9 mouse cellular contexts compared by ENCODE assay signal in the genomic region with DNA sequence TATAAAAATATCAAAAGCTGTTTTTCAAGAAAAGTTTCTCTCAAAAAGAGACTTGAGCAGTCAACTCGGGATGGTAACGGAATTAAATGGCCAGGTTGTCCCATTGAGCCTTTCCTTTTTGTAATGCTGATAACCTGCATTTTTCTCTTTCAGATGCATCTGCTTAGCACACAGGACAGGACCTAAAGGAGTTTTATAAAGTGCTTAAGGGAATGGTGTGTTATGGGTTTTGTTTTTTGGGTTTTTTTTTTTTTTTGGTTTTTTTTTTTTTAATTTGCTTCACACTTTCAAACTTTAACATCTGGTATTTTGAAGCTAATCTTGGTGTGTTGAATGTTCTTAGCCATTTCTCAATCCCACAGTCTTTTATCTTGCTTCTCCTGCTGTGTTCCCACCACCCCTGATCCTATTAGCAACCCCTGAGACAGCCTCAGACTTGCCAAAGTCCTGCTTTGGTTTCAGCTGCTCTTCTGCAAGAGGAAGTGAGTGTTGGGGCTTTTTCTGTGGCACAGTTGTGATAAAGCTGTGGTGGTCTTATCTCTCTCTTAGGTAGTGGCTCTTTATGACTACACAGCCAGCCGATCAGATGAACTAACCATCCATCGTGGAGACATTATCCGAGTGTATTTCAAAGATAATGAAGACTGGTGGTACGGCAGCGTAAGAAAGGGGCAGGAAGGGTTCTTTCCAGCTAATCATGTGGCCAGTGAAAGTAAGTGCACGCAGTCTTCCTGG.
DNase-seq lines count a peak whose midpoint lies in the region; ATAC-seq and TF ChIP-seq lines count a peak whose summit lies in the region.
"Had no signal": no experiment of that assay in that cellular context is flagged by ENCODE, and none has a peak within 500 bp of the region (broad histone marks: within the 10 kb centered on the region; RNA-seq: fewer than 3 reads in every experiment).

No protein-coding gene starts in this region.

- no peak overlapping the region for H3K27ac ChIP-seq in hindbrain, embryonic 11.5 days (ENCODE audit: low read depth, low read length)
- H3K27ac ChIP-seq in hindbrain, embryonic 16.5 days (ENCODE audit: low read depth, low read length), result no peak overlapping the region
- peak overlapping the region; percentile 96 for H3K27ac ChIP-seq in ES-Bruce4 (ENCODE audit: insufficient read depth, low read length)
- H3K27ac ChIP-seq in liver, embryonic 12.5 days, result peak overlapping the region; percentile 77
- H3K27ac ChIP-seq: limb, embryonic 15.5 days had no signal

- H3K4me2 ChIP-seq in hindbrain, embryonic 11.5 days (replicated peaks; ENCODE audit: low read depth, low read length), result no peak overlapping the region
- no peak overlapping the region for H3K4me2 ChIP-seq in hindbrain, embryonic 16.5 days (ENCODE audit: low read length)
- peak overlapping the region; percentile 79 for H3K4me2 ChIP-seq in liver, embryonic 12.5 days
- H3K4me2 ChIP-seq: limb, embryonic 15.5 days had no signal

- WGBS in hindbrain, embryonic 11.5 days, result 13% methylated on average over 8 of the region's 8 CpGs
- 22% methylated on average over 8 of the region's 8 CpGs for WGBS in hindbrain, embryonic 16.5 days
- 5% methylated on average over 8 of the region's 8 CpGs for WGBS in liver, embryonic 12.5 days (ENCODE audit: insufficient replicate concordance)

- DNase-seq in hindbrain, embryonic 11.5 days (ENCODE audit: low spot score), result peak; percentile 5
- peak; percentile 21 for DNase-seq in embryo, embryonic 10.5 days (ENCODE audit: low spot score)
- no peak for DNase-seq in T-cell, adult 2 months (ENCODE audit: low spot score)
- DNase-seq in urinary bladder, postnatal 14 days (ENCODE audit: low spot score), result no peak
- DNase-seq in yolk sac, embryonic 10.5 days (ENCODE audit: low spot score), result no peak

- no peak for TF ChIP-seq EP300 in ES-Bruce4 (IDR thresholded peaks at IDR 0.05; ENCODE audit: insufficient read depth, low read depth, low read length)

- no peaks in the 10 kb centered on the region for H3K9me3 ChIP-seq in hindbrain, embryonic 11.5 days (ENCODE audit: control insufficient read depth, low read length)
- no peaks in the 10 kb centered on the region for H3K9me3 ChIP-seq in hindbrain, embryonic 16.5 days (ENCODE audit: control insufficient read depth, low read length)
- H3K9me3 ChIP-seq in ES-Bruce4 (replicated peaks; ENCODE audit: control insufficient read depth, insufficient read depth, low read length, poor library complexity, severe bottlenecking), result no peaks in the 10 kb centered on the region
- H3K9me3 ChIP-seq in liver, embryonic 12.5 days (replicated peaks), result no peaks in the 10 kb centered on the region
- H3K9me3 ChIP-seq: limb, embryonic 15.5 days had no signal

- no peak for TF ChIP-seq POLR2A in ES-Bruce4 (IDR thresholded peaks at IDR 0.05; ENCODE audit: insufficient read depth, low read length)

- no peak for TF ChIP-seq CTCF in ES-Bruce4 (IDR thresholded peaks at IDR 0.05; ENCODE audit: low read depth, low read length)

- H3K27me3 ChIP-seq in hindbrain, embryonic 11.5 days (ENCODE audit: control insufficient read depth, insufficient read depth, low read length), result no peaks in the 10 kb centered on the region
- no peaks in the 10 kb centered on the region for H3K27me3 ChIP-seq in hindbrain, embryonic 16.5 days (replicated peaks; ENCODE audit: control insufficient read depth, insufficient read depth, low read length)
- no peaks in the 10 kb centered on the region for H3K27me3 ChIP-seq in ES-Bruce4 (ENCODE audit: control insufficient read depth, insufficient read depth, low read length, poor library complexity, severe bottlenecking)
- no peaks in the 10 kb centered on the region for H3K27me3 ChIP-seq in liver, embryonic 12.5 days (replicated peaks)

- H3K9ac ChIP-seq in hindbrain, embryonic 11.5 days (ENCODE audit: low read depth, low read length), result no peak overlapping the region
- no peak overlapping the region for H3K9ac ChIP-seq in hindbrain, embryonic 16.5 days (ENCODE audit: low read depth, low read length)
- no peak overlapping the region for H3K9ac ChIP-seq in ES-Bruce4 (ENCODE audit: low read depth, poor library complexity, severe bottlenecking)
- H3K9ac ChIP-seq in liver, embryonic 12.5 days, result peak overlapping the region; percentile 58; the same call in 1 of the 2 replicates
- H3K9ac ChIP-seq: limb, embryonic 15.5 days had no signal

- no peak overlapping the region for H3K4me3 ChIP-seq in hindbrain, embryonic 11.5 days (ENCODE audit: low read depth, low read length)
- H3K4me3 ChIP-seq in hindbrain, embryonic 16.5 days (ENCODE audit: low read length), result no peak overlapping the region
- H3K4me3 ChIP-seq in ES-Bruce4 (ENCODE audit: low read depth, low read length), result 0 out of 2 replicates have a peak overlapping the region, but pooled peaks have one; percentile 3
- H3K4me3 ChIP-seq in liver, embryonic 12.5 days, result peak overlapping the region; percentile 41
- H3K4me3 ChIP-seq: limb, embryonic 15.5 days had no signal

- 0 out of 2 replicates have a peak, but pooled peaks cover 2% of the 10 kb centered on the region for H3K4me1 ChIP-seq in hindbrain, embryonic 11.5 days (replicated peaks; ENCODE audit: control insufficient read depth, insufficient read depth, low read length)
- peaks cover 7% of the 10 kb centered on the region; the same call in 1 of the 2 replicates for H3K4me1 ChIP-seq in hindbrain, embryonic 16.5 days (ENCODE audit: control insufficient read depth, insufficient read depth, low read depth, low read length)
- peaks cover 3% of the 10 kb centered on the region for H3K4me1 ChIP-seq in ES-Bruce4 (ENCODE audit: control insufficient read depth, insufficient read depth, low read length)
- H3K4me1 ChIP-seq in liver, embryonic 12.5 days, result peaks cover 44% of the 10 kb centered on the region

- no peak for ATAC-seq in hindbrain, embryonic 11.5 days (ENCODE audit: low FRiP score)
- no peak for ATAC-seq in hindbrain, embryonic 16.5 days
- ATAC-seq in liver, embryonic 12.5 days, result peak; percentile 92

- H3K36me3 ChIP-seq in hindbrain, embryonic 11.5 days (ENCODE audit: control insufficient read depth, insufficient read depth, low read length), result no peaks in the 10 kb centered on the region
- 0 out of 2 replicates have a peak, but pooled peaks cover 5% of the 10 kb centered on the region for H3K36me3 ChIP-seq in hindbrain, embryonic 16.5 days (ENCODE audit: control insufficient read depth, insufficient read depth, low read length)
- H3K36me3 ChIP-seq in ES-Bruce4 (ENCODE audit: control insufficient read depth, insufficient read depth, low read length, poor library complexity, severe bottlenecking), result no peaks in the 10 kb centered on the region
- H3K36me3 ChIP-seq in liver, embryonic 12.5 days, result no peaks in the 10 kb centered on the region
- H3K36me3 ChIP-seq: limb, embryonic 15.5 days had no signal

Comparison
In these comparisons a context has a peak if more than half of its experiments do, and no peak if none do; other contexts are left out.
1. DNase-seq: peak in hindbrain, embryonic 11.5 days (single experiment) and embryo, embryonic 10.5 days (single experiment); none in T-cell, adult 2 months (single experiment), urinary bladder, postnatal 14 days (single experiment) and yolk sac, embryonic 10.5 days (single experiment).
2. H3K27ac ChIP-seq: peak in ES-Bruce4 (single experiment) and liver, embryonic 12.5 days (single experiment); none in hindbrain, embryonic 11.5 days (single experiment) and hindbrain, embryonic 16.5 days (single experiment).
3. H3K4me3 ChIP-seq: peak in ES-Bruce4 (single experiment) and liver, embryonic 12.5 days (single experiment); none in hindbrain, embryonic 11.5 days (single experiment) and hindbrain, embryonic 16.5 days (single experiment).